Mouse (Mus musculus) lung, adult 2 months (tissue): ENCODE measurements around the gene Brd4. TPM values are rescaled to one million over a fixed set of nuclear protein-coding genes. Genes with fewer than 3 reads are reported as not detected.

Experiments
- DNase-seq: peaks from one replicate; pipeline ENCODE4 v3.0.0; 2022
- H3K4me1 ChIP-seq: fragments of 200-500 bp; 2 replicates; pipeline ENCODE4 v1.6.1; 2011; ENCODE audit warnings: low read length; ENCODE audit not compliant: control insufficient read depth, insufficient read depth
- H3K4me3 ChIP-seq: fragments of 200-500 bp; replicated peaks from 2 replicates; pipeline ENCODE3; 2011; ENCODE audit warnings: low read depth, mild to moderate bottlenecking, control low read depth, low read length; ENCODE audit errors: extremely low read depth
- CTCF ChIP-seq: fragments of 200-500 bp; IDR thresholded peaks from 2 replicates; pipeline ENCODE4 v1.5.1; 2011; ENCODE audit warnings: mild to moderate bottlenecking, low read length, control low read depth; ENCODE audit not compliant: insufficient read depth
- POLR2A ChIP-seq: fragments of 200-500 bp; IDR thresholded peaks from 2 replicates; pipeline ENCODE4 v1.6.1; 2011; ENCODE audit warnings: low read depth, mild to moderate bottlenecking, control low read depth, low read length, borderline replicate concordance; ENCODE audit errors: extremely low read depth
- WGBS: fragments of 180-500 bp; shearing (Covaris S2); methylation state at CpG from one replicate; pipeline ENCODE4 v1.1.7; 2018; 5-methylcytosine and 5-hydroxymethylcytosine counted together
- polyA plus RNA-seq: library from polyadenylated mRNA; depleted of rRNA; stranded (reverse); fragments of >200 nt; gene quantifications from 2 replicates; pipeline ENCODE4 v1.2.3, GENCODE M21; 2012

Gene Brd4
- polyA plus RNA-seq, 1 experiment = 35.2 TPM

GRCm38 (mm10) chr17:32317032-32317431 lies 32.5 kb upstream of the Brd4 start:
- H3K4me3 ChIP-seq = no peak overlapping the region
- peaks cover 12% of the 10 kb centered on the region for H3K4me1 ChIP-seq
- TF ChIP-seq CTCF (no peak), POLR2A (no peak)
- DNase-seq = no peak
- 91% methylated on average over 8 of the region's 8 CpGs for WGBS

- H3K4me1 ChIP-seq = peaks cover 7% of the 10 kb centered on the region
- no peak for DNase-seq
- no peak overlapping the region for H3K4me3 ChIP-seq
- TF ChIP-seq POLR2A (no peak), CTCF (no peak)
- WGBS = 85% methylated on average over 5 of the region's 5 CpGs
Observed at GRCm38 (mm10) chr17:32315560-32315959, 31.0 kb upstream of the Brd4 start.

GRCm38 (mm10) chr17:32313892-32314291 lies 29.4 kb upstream of the Brd4 start:
- Histone ChIP-seq H3K4me1 (peaks cover under 1% of the 10 kb centered on the region; the same call in 1 of the 2 replicates), H3K4me3 (no peak overlapping the region)
- no peak for DNase-seq
- WGBS = 72% methylated on average over 5 of the region's 5 CpGs
- TF ChIP-seq CTCF (no peak), POLR2A (no peak)

GRCm38 (mm10) chr17:32312801-32313200 lies 28.3 kb upstream of the Brd4 start:
- DNase-seq = no peak
- WGBS = 94% methylated on average over 8 of the region's 8 CpGs
- Histone ChIP-seq H3K4me3 (no peak overlapping the region), H3K4me1 (no peaks in the 10 kb centered on the region)
- TF ChIP-seq CTCF (no peak), POLR2A (no peak)

- H3K4me1 ChIP-seq = no peaks in the 10 kb centered on the region
- no peak overlapping the region for H3K4me3 ChIP-seq
- TF ChIP-seq POLR2A = no peak
- TF ChIP-seq CTCF = no peak
- DNase-seq = no peak
- 90% methylated on average over 4 of the region's 4 CpGs for WGBS
Observed at GRCm38 (mm10) chr17:32307963-32308362, 23.4 kb upstream of the Brd4 start.

GRCm38 (mm10) chr17:32298125-32298524 lies 13.6 kb upstream of the Brd4 start:
- H3K4me3 ChIP-seq = no peak overlapping the region
- no peak for DNase-seq
- WGBS = 93% methylated on average over 1 of the region's 1 CpGs
- no peaks in the 10 kb centered on the region for H3K4me1 ChIP-seq
- TF ChIP-seq CTCF (0 out of 2 replicates have a peak, but pooled peaks have one; percentile 11), POLR2A (no peak)

- Histone ChIP-seq H3K4me1 (no peaks in the 10 kb centered on the region), H3K4me3 (no peak overlapping the region)
- 69% methylated on average over 2 of the region's 2 CpGs for WGBS
- no peak for DNase-seq
- TF ChIP-seq POLR2A = no peak
- TF ChIP-seq CTCF = no peak
Observed at GRCm38 (mm10) chr17:32295901-32296300, 11.4 kb upstream of the Brd4 start.

- no peak for DNase-seq
- 72% methylated on average over 4 of the region's 4 CpGs for WGBS
- no peak for TF ChIP-seq CTCF
- TF ChIP-seq POLR2A = no peak
- Histone ChIP-seq H3K4me1 (no peaks in the 10 kb centered on the region), H3K4me3 (no peak overlapping the region)
Observed at GRCm38 (mm10) chr17:32295160-32295559, 10.6 kb upstream of the Brd4 start.

GRCm38 (mm10) chr17:32285138-32285670 lies 682 bp upstream of the Brd4 start:
- TF ChIP-seq CTCF (no peak), POLR2A (no peak)
- WGBS = 28% methylated on average over 6 of the region's 6 CpGs

GRCm38 (mm10) chr17:32283771-32284221 lies 726 bp downstream of the Brd4 start:
- Histone ChIP-seq H3K4me1 (peaks cover 18% of the 10 kb centered on the region), H3K4me3 (peak overlapping the region; percentile 92)
- no peak for TF ChIP-seq CTCF
- TF ChIP-seq POLR2A = peak; percentile 26; the same call in 1 of the 2 replicates
- DNase-seq = peak; percentile 59
- under 1% methylated on average over 27 of the region's 41 CpGs for WGBS

More at GRCm38 (mm10) chr17:32285138-32285670, 682 bp upstream of the Brd4 start:
- peaks cover 16% of the 10 kb centered on the region for H3K4me1 ChIP-seq
- peak overlapping the region; percentile 92 for H3K4me3 ChIP-seq
- DNase-seq = no peak
